ENCODE assay signal across 11 mouse cellular contexts in genomic region chr4:106123038-106123654, GRCm38 (mm10).
DNase-seq lines count a peak whose midpoint lies in the region; ATAC-seq lines count a peak whose summit lies in the region.
"Had no signal": no experiment of that assay in that cellular context is flagged by ENCODE, and none has a peak within 500 bp of the region (broad histone marks: within the 10 kb centered on the region; RNA-seq: fewer than 3 reads in every experiment).

No protein-coding gene starts in this region.

- H3K9me3 ChIP-seq in heart, embryonic 15.5 days (replicated peaks): no peaks in the 10 kb centered on the region
- H3K9me3 ChIP-seq in midbrain, embryonic 14.5 days (ENCODE audit: control insufficient read depth, low read length): no peaks in the 10 kb centered on the region
- H3K9me3 ChIP-seq: forebrain, embryonic 15.5 days had no signal

- no peaks in the 10 kb centered on the region for H3K27me3 ChIP-seq in heart, embryonic 15.5 days
- H3K27me3 ChIP-seq in midbrain, embryonic 14.5 days (ENCODE audit: control insufficient read depth, insufficient read depth, low read length): no peaks in the 10 kb centered on the region
- H3K27me3 ChIP-seq: forebrain, embryonic 15.5 days had no signal

- WGBS in heart, embryonic 15.5 days: 70% methylated on average over 8 of the region's 8 CpGs
- WGBS in midbrain, embryonic 14.5 days: 93% methylated on average over 8 of the region's 8 CpGs

- DNase-seq in adrenal gland, adult (ENCODE audit: inconsistent age in 2 of 2, low spot score in 1 of 2): peak; percentile 70 to 82
- DNase-seq in adrenal gland, postnatal 4 days (ENCODE audit: low spot score in 2 of 2): no peak
- peak; percentile 43 for DNase-seq in adrenal gland, adult 8-10 months
- peak; percentile 64 for DNase-seq in skeletal muscle tissue, adult 2 months (ENCODE audit: low read depth, low spot score)
- DNase-seq in spleen, adult 18-20 months: no peak
- no peak for DNase-seq in cerebellum, postnatal 4 days (ENCODE audit: low spot score in 2 of 2)
- DNase-seq in midbrain, embryonic 14.5 days: no peak

- H3K36me3 ChIP-seq in heart, embryonic 15.5 days: no peaks in the 10 kb centered on the region
- H3K36me3 ChIP-seq in midbrain, embryonic 14.5 days (ENCODE audit: control insufficient read depth, insufficient read depth, low read length): no peaks in the 10 kb centered on the region
- H3K36me3 ChIP-seq: forebrain, embryonic 15.5 days had no signal

- H3K27ac ChIP-seq in heart, embryonic 15.5 days: no peak overlapping the region
- H3K27ac ChIP-seq in midbrain, embryonic 14.5 days (replicated peaks; ENCODE audit: low read depth, low read length): no peak overlapping the region
- H3K27ac ChIP-seq: forebrain, embryonic 15.5 days; hindbrain, embryonic 14.5 days; macrophage had no signal

- H3K4me2 ChIP-seq in heart, embryonic 15.5 days: no peak overlapping the region
- H3K4me2 ChIP-seq in midbrain, embryonic 14.5 days (ENCODE audit: low read length): no peak overlapping the region
- H3K4me2 ChIP-seq: forebrain, embryonic 15.5 days; hindbrain, embryonic 14.5 days had no signal

- ATAC-seq in heart, embryonic 15.5 days (replicated peaks; ENCODE audit: insufficient number of reproducible peaks, insufficient read depth, low FRiP score, low read depth): 0 out of 2 replicates have a peak, but pooled peaks have one; percentile 39
- ATAC-seq in midbrain, embryonic 14.5 days (ENCODE audit: low FRiP score, low TSS enrichment): no peak
- ATAC-seq: forebrain, embryonic 15.5 days had no signal

- H3K4me3 ChIP-seq in heart, embryonic 15.5 days: no peak overlapping the region
- no peak overlapping the region for H3K4me3 ChIP-seq in midbrain, embryonic 14.5 days (replicated peaks; ENCODE audit: low read depth, low read length)
- H3K4me3 ChIP-seq: forebrain, embryonic 15.5 days had no signal

- no peaks in the 10 kb centered on the region for H3K4me1 ChIP-seq in heart, embryonic 15.5 days (replicated peaks)
- no peaks in the 10 kb centered on the region; the same call in 1 of the 2 replicates for H3K4me1 ChIP-seq in midbrain, embryonic 14.5 days (ENCODE audit: control insufficient read depth, insufficient read depth, low read length)
- H3K4me1 ChIP-seq: forebrain, embryonic 15.5 days had no signal

- H3K9ac ChIP-seq in heart, embryonic 15.5 days: no peak overlapping the region
- no peak overlapping the region for H3K9ac ChIP-seq in midbrain, embryonic 14.5 days (replicated peaks; ENCODE audit: low read length)
- H3K9ac ChIP-seq: forebrain, embryonic 15.5 days; hindbrain, embryonic 14.5 days had no signal

Comparison
In these comparisons a context has a peak if more than half of its experiments do, and no peak if none do; other contexts are left out.
1. DNase-seq: peak in adrenal gland, adult (2 of 2), adrenal gland, adult 8-10 months (single experiment) and skeletal muscle tissue, adult 2 months (single experiment); none in adrenal gland, postnatal 4 days (0 of 2), spleen, adult 18-20 months (0 of 2), cerebellum, postnatal 4 days (0 of 2) and midbrain, embryonic 14.5 days (single experiment).